Mouse (Mus musculus) brown adipose tissue, adult 24 weeks (tissue): ENCODE results near the gene A430078G23Rik. TPM values are rescaled to one million over a fixed set of nuclear protein-coding genes. Genes with fewer than 3 reads are reported as not detected.

Experiments used
- H3K27ac ChIP-seq: fragments of 200-500 bp; replicated peaks from 2 replicates; pipeline ENCODE4 v1.5.1; 2012; ENCODE audit warnings: low read depth, mild to moderate bottlenecking, low read length
- H3K4me1 ChIP-seq: fragments of 200-500 bp; 2 replicates; pipeline ENCODE4 v1.6.1; 2012; ENCODE audit warnings: low read length, mixed read lengths; ENCODE audit not compliant: control insufficient read depth, insufficient read depth, insufficient read length
- H3K4me3 ChIP-seq: fragments of 200-500 bp; 2 replicates; pipeline ENCODE4 v1.5.1; 2012; ENCODE audit warnings: low read depth, mild to moderate bottlenecking, low read length, moderate library complexity; ENCODE audit not compliant: insufficient read depth
- polyA plus RNA-seq: library from polyadenylated mRNA; stranded (reverse); fragments of >200 nt; gene quantifications from 2 replicates; pipeline ENCODE4 v1.2.4, GENCODE M21; 2012; ENCODE audit not compliant: missing spikeins, insufficient read depth, insufficient read length

Gene A430078G23Rik
- polyA plus RNA-seq, 1 experiment, result not detected

GRCm38 (mm10) chr8:3375748-3376147, 22.5 kb downstream of the A430078G23Rik start:
- Histone ChIP-seq H3K27ac (no peak overlapping the region), H3K4me1 (no peaks in the 10 kb centered on the region), H3K4me3 (no peak overlapping the region)

- Histone ChIP-seq H3K4me1 (no peaks in the 10 kb centered on the region), H3K27ac (no peak overlapping the region), H3K4me3 (no peak overlapping the region)
These were observed 23.5 kb downstream of the A430078G23Rik start for GRCm38 (mm10) chr8:3376641-3377274.

GRCm38 (mm10) chr8:3387286-3387685, 34.1 kb downstream of the A430078G23Rik start:
- Histone ChIP-seq H3K4me1 (no peaks in the 10 kb centered on the region), H3K4me3 (no peak overlapping the region), H3K27ac (no peak overlapping the region)

- H3K27ac ChIP-seq, result no peak overlapping the region
- H3K4me3 ChIP-seq, result no peak overlapping the region
- H3K4me1 ChIP-seq, result peaks cover under 1% of the 10 kb centered on the region; the same call in 1 of the 2 replicates
These were observed 35.5 kb downstream of the A430078G23Rik start for GRCm38 (mm10) chr8:3388591-3389338.

- peaks cover 6% of the 10 kb centered on the region for H3K4me1 ChIP-seq
These were observed 36.3 kb downstream of the A430078G23Rik start for GRCm38 (mm10) chr8:3389506-3389905.

GRCm38 (mm10) chr8:3392293-3392692, 39.1 kb downstream of the A430078G23Rik start:
- Histone ChIP-seq H3K4me1 (peaks cover 18% of the 10 kb centered on the region), H3K4me3 (peak overlapping the region; percentile 91), H3K27ac (no peak overlapping the region)

More at GRCm38 (mm10) chr8:3389506-3389905, 36.3 kb downstream of the A430078G23Rik start:
- no peak overlapping the region for H3K27ac ChIP-seq
- no peak overlapping the region for H3K4me3 ChIP-seq

- Histone ChIP-seq H3K4me1 (peaks cover 24% of the 10 kb centered on the region), H3K27ac (peak within 1 kb of the TSS; percentile 46), H3K4me3 (peak within 1 kb of the TSS; percentile 91)
These were observed 39.8 kb downstream of the A430078G23Rik start, which contains the start of gene Arhgef18 for GRCm38 (mm10) chr8:3392771-3393710. Gene Arhgef18, plus strand, starts transcription at chr8:3393006.

- H3K4me3 ChIP-seq, result no peak overlapping the region
- peaks cover 24% of the 10 kb centered on the region for H3K4me1 ChIP-seq
- no peak overlapping the region for H3K27ac ChIP-seq
These were observed 41.4 kb downstream of the A430078G23Rik start for GRCm38 (mm10) chr8:3394600-3394999.

- Histone ChIP-seq H3K4me3 (no peak overlapping the region), H3K27ac (no peak overlapping the region), H3K4me1 (peaks cover 24% of the 10 kb centered on the region)
These were observed 42.0 kb downstream of the A430078G23Rik start for GRCm38 (mm10) chr8:3395246-3395645.

GRCm38 (mm10) chr8:3397597-3397996, 44.4 kb downstream of the A430078G23Rik start:
- no peak overlapping the region for H3K27ac ChIP-seq

GRCm38 (mm10) chr8:3400509-3400908, 47.3 kb downstream of the A430078G23Rik start:
- no peak overlapping the region for H3K4me3 ChIP-seq
- peaks cover 11% of the 10 kb centered on the region; the same call in 1 of the 2 replicates for H3K4me1 ChIP-seq
- no peak overlapping the region for H3K27ac ChIP-seq

More at GRCm38 (mm10) chr8:3397597-3397996, 44.4 kb downstream of the A430078G23Rik start:
- Histone ChIP-seq H3K4me1 (peaks cover 24% of the 10 kb centered on the region), H3K4me3 (no peak overlapping the region)

- Histone ChIP-seq H3K4me3 (no peak overlapping the region), H3K4me1 (peaks cover 6% of the 10 kb centered on the region), H3K27ac (no peak overlapping the region)
These were observed 54.2 kb downstream of the A430078G23Rik start for GRCm38 (mm10) chr8:3407417-3407816.

GRCm38 (mm10) chr8:3411085-3411484, 57.9 kb downstream of the A430078G23Rik start:
- peaks cover 9% of the 10 kb centered on the region for H3K4me1 ChIP-seq
- no peak overlapping the region for H3K4me3 ChIP-seq
- peak overlapping the region; percentile 49; the same call in 1 of the 2 replicates for H3K27ac ChIP-seq

- Histone ChIP-seq H3K4me3 (no peak overlapping the region), H3K4me1 (peaks cover 11% of the 10 kb centered on the region)
These were observed 58.7 kb downstream of the A430078G23Rik start for GRCm38 (mm10) chr8:3411901-3412301.

GRCm38 (mm10) chr8:3412816-3413215, 59.6 kb downstream of the A430078G23Rik start:
- Histone ChIP-seq H3K4me1 (peaks cover 12% of the 10 kb centered on the region), H3K4me3 (no peak overlapping the region), H3K27ac (no peak overlapping the region)

More at GRCm38 (mm10) chr8:3411901-3412301, 58.7 kb downstream of the A430078G23Rik start:
- H3K27ac ChIP-seq, result peak overlapping the region; percentile 69
